Mouse (Mus musculus) liver, embryonic 11.5 days (tissue): Measurements from ENCODE around the gene Selenon. TPM values are rescaled to one million over a fixed set of nuclear protein-coding genes. Genes with fewer than 3 reads are reported as not detected.

Experiments
- ATAC-seq: fragments of 200-750 bp; cut with Nextera tagmentation; replicated peaks from 2 replicates; pipeline ENCODE4 v1.8.0; 2017; ENCODE audit warnings: moderate number of reproducible peaks, mild to moderate bottlenecking, moderate TSS enrichment, moderate library complexity; ENCODE audit not compliant: low FRiP score
- DNase-seq: peaks from one replicate; pipeline ENCODE4 v3.0.0-alpha.2; 2017; ENCODE audit warnings: low spot score
- H3K27ac ChIP-seq: fragments of 300-500 bp; sonication (generic); 2 replicates; pipeline ENCODE4 v1.5.1; 2014; ENCODE audit warnings: mild to moderate bottlenecking, low read depth, low read length, control low read depth
- H3K27me3 ChIP-seq: fragments of 300-500 bp; sonication (generic); replicated peaks from 2 replicates; pipeline ENCODE4 v1.6.1; 2014; ENCODE audit warnings: low read length, mixed read lengths; ENCODE audit not compliant: control insufficient read depth, insufficient read depth
- H3K36me3 ChIP-seq: fragments of 300-500 bp; sonication (generic); 2 replicates; pipeline ENCODE4 v1.6.1; 2014; ENCODE audit warnings: mild to moderate bottlenecking, low read length, moderate library complexity, mixed read lengths; ENCODE audit not compliant: control insufficient read depth, insufficient read depth
- H3K4me1 ChIP-seq: fragments of 300-500 bp; sonication (generic); replicated peaks from 2 replicates; pipeline ENCODE4 v1.6.1; 2014; ENCODE audit warnings: low read length, mixed read lengths; ENCODE audit not compliant: control insufficient read depth, insufficient read depth
- H3K4me2 ChIP-seq: fragments of 300-500 bp; sonication (generic); 2 replicates; pipeline ENCODE4 v1.6.1; 2014; ENCODE audit warnings: mild to moderate bottlenecking, control low read depth, moderate library complexity
- H3K4me3 ChIP-seq: fragments of 300-500 bp; sonication (generic); 2 replicates; pipeline ENCODE4 v1.5.1; 2014; ENCODE audit warnings: low read depth, low read length, control low read depth
- H3K9ac ChIP-seq: fragments of 300-500 bp; sonication (generic); 2 replicates; pipeline ENCODE4 v1.6.1; 2014; ENCODE audit warnings: low read depth, low read length, control low read depth
- H3K9me3 ChIP-seq: fragments of 300-500 bp; sonication (generic); 2 replicates; pipeline ENCODE4 v1.6.1; 2016; ENCODE audit warnings: low read length, inconsistent platforms, mixed read lengths; ENCODE audit not compliant: control insufficient read depth
- WGBS: fragments of 180-500 bp; shearing (Covaris S2); extraction: QIAGEN DNeasy Blood & Tissue Kit; methylation state at CpG from one replicate; pipeline ENCODE4 v1.1.7; 2014; 5-methylcytosine and 5-hydroxymethylcytosine counted together
- polyA plus RNA-seq: library from polyadenylated mRNA; unstranded; fragments of >200 nt; fragmentation: Nextera tagmentation; extraction: Ambion mirVana; gene quantifications from 2 replicates; pipeline ENCODE4 v1.2.1, GENCODE M21; 2014

Gene Selenon
- polyA plus RNA-seq, 1 experiment from 2014 or later, result 13.1 TPM

DNA sequence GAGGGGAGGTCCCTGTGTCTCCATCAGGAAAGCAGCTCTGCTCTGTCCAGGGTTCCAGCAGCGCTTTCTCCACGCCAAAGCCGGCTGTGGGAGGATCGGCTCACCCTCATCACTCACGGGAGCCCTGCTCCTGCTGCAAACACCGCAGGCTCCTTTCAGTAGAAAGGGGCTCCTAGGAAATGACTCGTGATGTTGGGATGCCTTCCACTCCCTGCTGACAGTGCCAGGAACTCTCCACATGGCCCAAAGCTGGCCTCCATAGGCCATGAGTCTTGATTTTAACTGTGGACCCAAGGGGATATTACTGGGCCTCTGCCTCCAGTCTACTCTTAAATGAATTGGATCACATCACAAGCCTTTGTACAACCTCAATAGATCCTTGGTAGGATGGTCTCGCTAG, 17.9 kb upstream of the Selenon start:
- H3K27me3 ChIP-seq, result no peaks in the 10 kb centered on the region
- ATAC-seq, result no peak
- no peak overlapping the region for H3K9ac ChIP-seq
- no peak overlapping the region for H3K4me3 ChIP-seq
- no peak overlapping the region for H3K4me2 ChIP-seq
- H3K36me3 ChIP-seq, result peaks cover 10% of the 10 kb centered on the region
- no peak for DNase-seq
- H3K27ac ChIP-seq, result no peak overlapping the region
- WGBS, result 69% methylated on average over 8 of the region's 8 CpGs
- H3K4me1 ChIP-seq, result no peaks in the 10 kb centered on the region
- no peaks in the 10 kb centered on the region for H3K9me3 ChIP-seq

DNA sequence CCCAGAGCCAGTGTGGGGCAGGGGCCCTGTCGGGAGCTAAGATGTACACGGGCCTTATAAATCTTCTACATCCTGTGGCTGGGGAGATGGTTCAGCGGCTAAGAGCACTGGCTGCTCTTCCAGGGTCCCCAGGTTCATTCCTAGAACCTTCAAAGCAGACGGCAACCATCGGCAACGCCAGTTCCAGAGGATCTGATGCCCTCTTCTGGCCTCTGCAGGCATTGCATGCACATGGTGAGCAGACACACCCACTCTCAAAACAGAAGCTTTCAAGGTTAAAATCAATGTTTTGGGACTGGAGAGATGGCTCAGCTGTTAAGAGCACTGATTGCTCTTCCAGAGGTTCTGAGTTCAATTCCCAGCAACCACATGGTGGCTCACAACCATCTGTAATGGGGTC, 17.2 kb upstream of the Selenon start:
- DNase-seq, result no peak
- no peak for ATAC-seq
- no peak overlapping the region for H3K9ac ChIP-seq
- no peak overlapping the region for H3K4me3 ChIP-seq
- peaks cover 11% of the 10 kb centered on the region for H3K36me3 ChIP-seq
- no peaks in the 10 kb centered on the region for H3K27me3 ChIP-seq
- H3K27ac ChIP-seq, result no peak overlapping the region
- H3K9me3 ChIP-seq, result no peaks in the 10 kb centered on the region
- no peak overlapping the region for H3K4me2 ChIP-seq
- WGBS, result 74% methylated on average over 6 of the region's 6 CpGs
- peaks cover 2% of the 10 kb centered on the region; the same call in 1 of the 2 replicates for H3K4me1 ChIP-seq

DNA sequence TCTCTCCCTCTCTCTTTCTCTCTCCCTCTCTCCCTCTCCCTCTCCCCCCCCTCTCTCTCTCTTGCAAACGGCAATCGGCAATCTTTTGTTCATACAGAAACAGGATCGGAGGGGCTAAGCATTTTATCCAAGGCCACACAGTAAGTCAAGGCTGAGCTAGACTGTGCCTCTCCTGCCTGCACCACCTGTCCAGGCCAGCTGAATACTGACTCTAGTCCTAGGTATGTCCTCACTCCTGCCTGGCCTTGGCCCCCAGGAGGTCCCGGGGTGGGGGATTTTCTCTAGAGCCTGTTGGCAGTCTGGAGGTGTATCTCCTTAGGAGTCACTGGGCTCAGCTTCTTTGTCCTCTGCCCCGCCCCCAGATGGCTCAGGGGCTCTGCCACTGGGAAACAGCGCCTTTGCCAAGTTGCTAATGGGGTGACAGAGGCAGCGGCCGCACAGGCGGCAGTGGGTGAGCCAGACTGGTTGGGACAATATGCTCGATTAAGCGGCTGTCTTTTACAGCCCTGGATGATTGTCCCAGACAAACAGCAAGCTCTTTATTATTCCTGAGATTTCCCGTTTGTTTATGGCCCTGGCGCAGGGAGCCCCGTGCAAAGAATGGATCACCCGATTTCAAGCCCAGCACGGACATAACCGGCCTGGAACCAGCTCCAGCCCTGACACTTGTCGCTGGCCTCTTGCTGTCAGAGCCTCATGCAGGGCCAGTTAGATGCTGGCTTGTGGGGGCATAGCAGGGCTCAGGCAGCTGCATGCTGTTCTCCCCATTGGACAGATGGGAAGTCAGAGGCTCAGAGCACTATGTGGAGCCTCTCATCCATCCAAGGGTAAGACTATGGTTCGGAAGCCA, 15.6 kb upstream of the Selenon start:
- ATAC-seq (no peak), DNase-seq (no peak)
- H3K9ac ChIP-seq, result no peak overlapping the region

DNA sequence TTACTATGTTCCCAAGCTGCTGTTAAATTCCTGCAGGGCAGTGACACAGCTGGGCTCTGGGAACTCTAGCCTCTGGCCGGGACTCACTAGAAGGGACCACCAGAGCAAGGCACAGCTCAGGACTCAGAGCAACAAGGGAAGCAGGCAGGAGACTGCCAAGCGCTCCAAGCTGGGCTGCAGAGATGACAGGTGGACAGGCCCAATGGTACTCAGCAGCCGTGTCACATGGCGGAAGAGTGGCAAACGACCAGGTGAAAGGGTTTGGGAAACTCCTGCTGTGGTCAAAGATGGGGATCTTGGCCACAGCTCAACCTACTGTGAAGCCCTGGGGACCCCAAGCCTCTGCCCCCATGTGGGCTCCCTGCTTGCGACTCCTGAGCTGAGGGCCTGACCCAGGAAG, 12.1 kb upstream of the Selenon start:
- WGBS, result 82% methylated on average over 6 of the region's 6 CpGs
- Histone ChIP-seq H3K9ac (no peak overlapping the region), H3K27ac (no peak overlapping the region), H3K4me1 (peaks cover 8% of the 10 kb centered on the region; the same call in 1 of the 2 replicates), H3K36me3 (peaks cover 13% of the 10 kb centered on the region), H3K4me2 (no peak overlapping the region), H3K27me3 (no peaks in the 10 kb centered on the region), H3K9me3 (no peaks in the 10 kb centered on the region), H3K4me3 (no peak overlapping the region)
- no peak for ATAC-seq
- DNase-seq, result no peak

More for the DNA sequence above, 15.6 kb upstream of the Selenon start:
- H3K4me1 ChIP-seq, result peaks cover 8% of the 10 kb centered on the region; the same call in 1 of the 2 replicates
- 55% methylated on average over 19 of the region's 19 CpGs for WGBS
- peaks cover 13% of the 10 kb centered on the region for H3K36me3 ChIP-seq
- no peak overlapping the region for H3K4me2 ChIP-seq
- H3K9me3 ChIP-seq, result no peaks in the 10 kb centered on the region
- no peaks in the 10 kb centered on the region for H3K27me3 ChIP-seq
- H3K4me3 ChIP-seq, result no peak overlapping the region
- no peak overlapping the region for H3K27ac ChIP-seq

DNA sequence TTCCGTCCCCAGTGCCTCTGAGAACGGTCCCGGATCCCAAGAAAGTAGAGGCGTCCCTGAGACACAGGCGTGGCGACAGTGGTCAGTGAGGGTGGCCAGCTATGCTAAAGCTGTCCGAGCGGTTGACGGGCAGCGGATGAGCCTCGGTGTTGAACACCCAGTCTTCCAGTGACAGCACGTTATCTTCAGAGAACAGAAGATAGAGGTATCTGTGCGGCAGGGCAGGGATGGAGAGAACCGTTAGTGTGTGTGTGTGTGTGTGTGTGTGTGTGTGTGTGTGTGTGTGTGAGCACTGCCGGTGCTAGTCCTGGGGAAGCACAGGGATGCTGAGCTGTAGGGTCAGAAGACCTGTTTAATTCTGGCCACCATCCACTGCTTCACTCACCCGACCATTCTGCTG, 11.7 kb upstream of the Selenon start:
- 55% methylated on average over 16 of the region's 16 CpGs for WGBS
- Histone ChIP-seq H3K9ac (no peak overlapping the region), H3K36me3 (peaks cover 13% of the 10 kb centered on the region)

DNA sequence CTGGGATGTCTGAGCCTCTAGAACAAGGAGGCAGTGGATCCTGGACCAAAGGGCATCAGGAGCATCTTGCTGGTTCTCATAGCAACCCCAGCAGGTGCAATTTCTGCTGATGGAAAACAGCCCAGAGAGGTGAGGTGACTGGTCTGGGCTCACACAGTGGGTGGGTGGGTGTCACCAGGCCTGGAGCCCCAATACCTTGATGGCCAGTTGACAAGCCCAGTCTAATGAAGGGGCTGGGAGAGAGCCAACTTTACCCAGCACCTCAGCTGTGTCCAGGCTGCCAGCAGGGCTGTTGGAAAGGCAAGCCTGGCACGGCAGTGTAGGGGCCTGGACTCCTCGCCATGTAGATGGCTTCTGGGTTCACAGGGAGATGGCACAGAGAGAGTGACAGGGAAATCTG, 10.0 kb upstream of the Selenon start:
- H3K4me1 ChIP-seq, result peaks cover 14% of the 10 kb centered on the region
- DNase-seq, result no peak
- no peaks in the 10 kb centered on the region for H3K27me3 ChIP-seq
- H3K27ac ChIP-seq, result no peak overlapping the region
- peaks cover 13% of the 10 kb centered on the region for H3K36me3 ChIP-seq
- H3K9me3 ChIP-seq, result no peaks in the 10 kb centered on the region
- no peak overlapping the region for H3K4me3 ChIP-seq
- H3K9ac ChIP-seq, result no peak overlapping the region
- no peak overlapping the region for H3K4me2 ChIP-seq
- ATAC-seq, result no peak
- WGBS, result 74% methylated on average over 2 of the region's 2 CpGs

More for the DNA sequence above, 11.7 kb upstream of the Selenon start:
- DNase-seq, result no peak
- no peak overlapping the region for H3K27ac ChIP-seq
- H3K27me3 ChIP-seq, result no peaks in the 10 kb centered on the region
- H3K9me3 ChIP-seq, result no peaks in the 10 kb centered on the region
- H3K4me2 ChIP-seq, result no peak overlapping the region
- H3K4me3 ChIP-seq, result no peak overlapping the region
- peak; percentile 72 for ATAC-seq
- peaks cover 8% of the 10 kb centered on the region; the same call in 1 of the 2 replicates for H3K4me1 ChIP-seq

DNA sequence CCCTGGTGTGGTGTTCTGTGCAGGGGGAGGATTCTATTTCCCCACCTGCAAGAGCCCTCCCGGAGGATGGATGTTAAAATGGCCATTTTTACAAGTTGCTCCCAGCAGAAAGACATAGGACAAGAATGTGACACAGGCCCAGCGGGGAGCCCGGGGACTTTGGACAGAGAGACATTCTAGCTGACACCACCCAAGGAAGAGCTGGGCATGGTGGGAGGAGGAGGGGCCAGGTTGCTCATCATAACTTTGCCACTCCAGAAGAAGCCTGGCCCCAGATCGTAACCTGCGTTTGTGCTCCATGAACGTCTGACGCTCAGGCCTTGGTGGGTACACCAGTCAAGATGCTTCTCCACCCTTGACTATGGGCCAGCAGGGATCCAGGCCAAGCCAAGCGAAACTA, 8.7 kb upstream of the Selenon start:
- Histone ChIP-seq H3K27ac (no peak overlapping the region), H3K9ac (no peak overlapping the region), H3K27me3 (no peaks in the 10 kb centered on the region), H3K4me2 (no peak overlapping the region), H3K4me1 (peaks cover 14% of the 10 kb centered on the region), H3K9me3 (no peaks in the 10 kb centered on the region), H3K36me3 (peaks cover 9% of the 10 kb centered on the region), H3K4me3 (no peak overlapping the region)
- ATAC-seq (no peak), DNase-seq (no peak)
- 89% methylated on average over 8 of the region's 8 CpGs for WGBS

DNA sequence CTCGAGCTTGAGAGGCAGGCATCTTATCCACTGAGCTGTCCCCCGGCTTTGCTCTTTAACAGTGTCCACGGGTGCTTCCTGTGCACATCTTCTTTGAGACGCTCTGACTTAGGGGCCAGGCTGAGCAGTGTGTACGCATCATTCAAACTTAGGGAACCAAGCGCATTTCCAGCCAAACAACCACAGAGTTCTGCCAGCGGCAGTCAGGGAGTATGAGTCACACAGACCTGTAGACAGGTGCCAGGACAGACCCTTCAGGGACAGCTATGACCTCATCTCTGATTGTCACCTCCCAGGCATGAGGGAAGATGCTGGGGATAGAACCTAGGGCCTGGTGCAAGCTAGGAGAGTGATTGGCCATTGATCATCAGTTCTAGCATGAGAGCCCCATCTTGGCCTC, 7.2 kb upstream of the Selenon start:
- WGBS, result 65% methylated on average over 7 of the region's 7 CpGs
- Histone ChIP-seq H3K27me3 (no peaks in the 10 kb centered on the region), H3K4me3 (no peak overlapping the region), H3K9me3 (no peaks in the 10 kb centered on the region), H3K9ac (no peak overlapping the region), H3K4me1 (peaks cover 12% of the 10 kb centered on the region), H3K27ac (no peak overlapping the region), H3K36me3 (peaks cover 2% of the 10 kb centered on the region; the same call in 1 of the 2 replicates), H3K4me2 (no peak overlapping the region)
- DNase-seq (no peak), ATAC-seq (no peak)

DNA sequence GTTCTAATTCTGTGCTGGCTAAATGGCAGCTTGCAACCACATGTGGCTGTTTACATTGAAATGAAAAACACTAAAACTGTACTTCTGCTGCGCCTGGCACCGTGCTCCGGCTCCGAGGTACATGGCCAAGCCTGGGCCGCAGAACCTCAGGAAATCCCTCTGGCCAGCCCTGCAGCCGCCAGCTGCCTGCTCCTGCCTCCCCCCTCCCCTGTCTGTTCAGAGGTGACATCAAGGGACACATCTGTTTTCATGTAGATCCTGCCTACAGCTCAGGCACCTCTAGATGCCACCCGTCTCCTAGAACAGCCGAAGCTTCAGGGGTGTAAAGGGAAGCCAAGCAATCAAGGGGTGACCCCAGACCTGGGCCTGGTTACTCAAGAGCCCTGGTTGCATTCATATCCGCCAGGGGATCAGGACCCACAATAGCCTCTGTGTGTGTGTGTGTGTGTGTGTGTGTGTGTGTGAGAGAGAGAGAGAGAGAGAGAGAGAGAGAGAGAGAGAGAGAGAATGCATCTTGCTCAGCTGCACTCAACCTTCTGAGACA, 6.7 kb upstream of the Selenon start:
- Histone ChIP-seq H3K9ac (no peak overlapping the region), H3K4me3 (no peak overlapping the region), H3K9me3 (no peaks in the 10 kb centered on the region), H3K27ac (no peak overlapping the region), H3K27me3 (no peaks in the 10 kb centered on the region), H3K4me1 (peaks cover 9% of the 10 kb centered on the region), H3K36me3 (no peaks in the 10 kb centered on the region; the same call in 1 of the 2 replicates), H3K4me2 (no peak overlapping the region)
- 61% methylated on average over 9 of the region's 9 CpGs for WGBS
- ATAC-seq (no peak), DNase-seq (no peak)
